Mouse (Mus musculus) v-Abl transformed pro-B cells (cell line): ENCODE results near the gene Eef1akmt2.

ENCODE experiments used
- in situ Hi-C, 2 experiments: fragments of 400-800 bp; cut with MboI; formaldehyde crosslinking; loops; one replicate each; pipeline ENCODE4 v1.15.1; 2025; ENCODE audit not compliant: unreplicated experiment in 2 of 2

Gene Eef1akmt2

GRCm38 (mm10) chr7:132814089-132814450, 38.4 kb downstream of the Eef1akmt2 start:
- in situ Hi-C loops = loop anchor here in 1 of 2 experiments (10.0 kb wide), 1 partner anchor 71 kb away; no protein-coding TSS in a partner anchor

- in situ Hi-C loops = loop anchor here in 1 of 2 experiments (10.0 kb wide), 1 partner anchor 71 kb away; no protein-coding TSS in a partner anchor
Measured at GRCm38 (mm10) chr7:132813416-132814088, 38.9 kb downstream of the Eef1akmt2 start, which contains the start of gene Fam53b. Gene Fam53b, minus strand, starts transcription at chr7:132813886.

- in situ Hi-C loops = loop anchor here in 1 of 2 experiments (10.0 kb wide), 1 partner anchor 72 kb away; no protein-coding TSS in a partner anchor
Measured at GRCm38 (mm10) chr7:132812619-132813415, 39.7 kb downstream of the Eef1akmt2 start.

GRCm38 (mm10) chr7:132811716-132812618, 40.5 kb downstream of the Eef1akmt2 start:
- in situ Hi-C loops = loop anchor here in 1 of 2 experiments (10.0 kb wide), 1 partner anchor 73 kb away; no protein-coding TSS in a partner anchor

- in situ Hi-C loops = loop anchor here in 1 of 2 experiments (10.0 kb wide), 1 partner anchor 74 kb away; no protein-coding TSS in a partner anchor
Measured at GRCm38 (mm10) chr7:132810879-132811278, 41.6 kb downstream of the Eef1akmt2 start.

GRCm38 (mm10) chr7:132810368-132810767, 42.1 kb downstream of the Eef1akmt2 start:
- in situ Hi-C loops = loop anchor here in 1 of 2 experiments (10.0 kb wide), 1 partner anchor 74 kb away; no protein-coding TSS in a partner anchor

GRCm38 (mm10) chr7:132809721-132810120, 42.8 kb downstream of the Eef1akmt2 start:
- in situ Hi-C loops = loop anchor here (5.0 to 10.0 kb wide), 3 partner anchors 62 to 152 kb away; no protein-coding TSS in a partner anchor

GRCm38 (mm10) chr7:132808841-132809682, 43.4 kb downstream of the Eef1akmt2 start:
- in situ Hi-C loops = loop anchor here (5.0 kb wide), 2 partner anchors 62 to 152 kb away; no protein-coding TSS in a partner anchor

GRCm38 (mm10) chr7:132808051-132808796, 44.2 kb downstream of the Eef1akmt2 start:
- in situ Hi-C loops = loop anchor here (5.0 kb wide), 2 partner anchors 61 to 151 kb away; no protein-coding TSS in a partner anchor

GRCm38 (mm10) chr7:132806926-132807857, 45.3 kb downstream of the Eef1akmt2 start:
- in situ Hi-C loops = loop anchor here (5.0 kb wide), 2 partner anchors 60 to 150 kb away; no protein-coding TSS in a partner anchor

GRCm38 (mm10) chr7:132806286-132806685, 46.2 kb downstream of the Eef1akmt2 start:
- in situ Hi-C loops = loop anchor here (5.0 kb wide), 2 partner anchors 59 to 149 kb away; no protein-coding TSS in a partner anchor

GRCm38 (mm10) chr7:132804951-132805350, 47.5 kb downstream of the Eef1akmt2 start:
- in situ Hi-C loops = loop anchor here (5.0 kb wide), 3 partner anchors 38 to 148 kb away; no protein-coding TSS in a partner anchor

- in situ Hi-C loops = loop anchor here in 1 of 2 experiments (5.0 kb wide), 1 partner anchor 37 kb away; no protein-coding TSS in a partner anchor
Measured at GRCm38 (mm10) chr7:132804461-132804860, 48.0 kb downstream of the Eef1akmt2 start.

- in situ Hi-C loops = loop anchor here in 1 of 2 experiments (5.0 kb wide), 1 partner anchor 37 kb away; no protein-coding TSS in a partner anchor
Measured at GRCm38 (mm10) chr7:132803962-132804361, 48.5 kb downstream of the Eef1akmt2 start.

GRCm38 (mm10) chr7:132803336-132803735, 49.1 kb downstream of the Eef1akmt2 start:
- in situ Hi-C loops = loop anchor here in 1 of 2 experiments (5.0 kb wide), 1 partner anchor 36 kb away; no protein-coding TSS in a partner anchor

- in situ Hi-C loops = loop anchor here in 1 of 2 experiments (5.0 kb wide), 1 partner anchor 35 kb away; no protein-coding TSS in a partner anchor
Measured at GRCm38 (mm10) chr7:132802691-132803090, 49.8 kb downstream of the Eef1akmt2 start.
